Mouse (Mus musculus): ENCODE measurements at regions not wholly inside any gene's neighbourhood (a gene's known extent, or its start where the extent isn't known, plus 50 kb on each side); places are given as distances from the start of the nearest gene placed in this dataset.

DNA sequence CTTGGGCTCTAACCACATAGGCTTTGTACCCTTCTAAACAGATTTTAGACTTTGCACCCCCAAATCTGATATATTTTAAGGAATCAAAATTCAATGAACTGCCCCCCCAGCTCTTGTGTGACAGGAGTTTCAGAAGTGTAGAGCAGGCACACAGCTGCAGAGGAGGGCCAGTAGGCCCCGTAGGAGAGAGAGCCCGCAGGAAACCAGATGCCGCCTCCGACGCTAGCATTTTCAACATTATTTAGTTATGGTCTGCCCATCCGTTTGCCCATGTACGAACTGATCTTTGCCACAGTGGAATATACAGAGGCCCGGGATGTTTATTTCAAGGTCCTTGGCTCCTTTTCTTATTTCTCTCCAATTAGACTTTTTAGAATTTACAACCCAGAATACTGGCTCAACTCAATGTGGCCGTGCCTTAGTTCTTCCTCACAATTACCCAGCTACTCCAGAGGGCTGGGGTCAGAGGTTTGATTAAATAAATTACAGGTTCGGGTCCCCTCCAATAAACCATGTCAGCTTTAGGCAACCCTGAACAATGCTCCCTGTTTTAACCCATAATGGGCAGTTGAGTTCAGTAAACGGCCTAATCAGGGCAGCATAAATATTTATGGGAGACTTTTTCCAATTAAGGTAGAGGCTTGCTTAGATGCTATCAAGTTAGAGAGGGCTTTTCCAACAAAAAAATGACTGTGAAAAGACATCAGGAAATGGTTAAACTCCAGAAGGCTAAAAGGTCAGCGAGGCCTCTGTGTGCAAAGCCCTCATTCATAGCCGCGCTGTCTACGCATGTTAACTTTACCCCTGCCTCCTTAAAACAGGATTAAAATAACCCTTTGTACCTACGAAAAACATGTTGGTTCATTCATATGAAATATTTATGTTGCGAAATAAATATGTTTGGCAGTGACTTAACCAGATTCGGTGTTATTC is 308.2 kb upstream of the Prickle1 start:
- no peak for TF ChIP-seq POLR2A (IDR thresholded peaks at IDR 0.05; ENCODE audit: extremely low read depth, insufficient read depth, low read length)
- TF ChIP-seq CTCF (IDR thresholded peaks at IDR 0.05; ENCODE audit: extremely low read depth, insufficient read depth, low read length): no peak
